Mouse (Mus musculus): ENCODE data around the gene Unc93b1. TPM values are rescaled to one million over a fixed set of nuclear protein-coding genes. Genes with fewer than 3 reads are reported as not detected.

Unc93b1 gene
- polyA plus RNA-seq, 1 experiment from 2014 or later: 40.0 TPM

DNA sequence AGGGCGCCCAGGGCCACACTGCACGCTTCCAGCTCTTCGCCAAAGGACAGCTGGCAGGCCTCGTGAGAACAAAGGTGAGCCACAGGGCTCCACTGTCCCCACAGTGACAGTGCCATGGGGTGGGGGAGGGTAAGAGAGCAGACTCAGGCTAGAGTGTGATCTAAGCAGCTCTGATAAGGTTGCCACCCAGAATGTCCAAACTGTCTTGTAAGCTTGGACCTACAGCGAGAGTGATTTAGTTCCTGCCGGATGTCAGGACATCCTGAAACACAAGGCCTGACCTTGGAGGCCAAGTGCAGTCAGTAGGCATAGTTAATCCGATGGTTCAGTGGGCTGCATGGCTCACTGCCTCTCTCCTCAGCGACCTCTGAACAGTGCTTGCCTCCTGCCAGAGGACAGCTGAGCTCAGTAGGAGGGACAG is 50.3 kb downstream of the Unc93b1 start:
- DNase-seq (ENCODE audit: low spot score) (peak; percentile 61), ATAC-seq (peak; percentile 69)
- no peak overlapping the region for H3K4me3 ChIP-seq (ENCODE audit: low read depth, low read length)
- peaks cover 10% of the 10 kb centered on the region; the same call in 1 of the 2 replicates for H3K4me1 ChIP-seq (ENCODE audit: insufficient read depth, low read depth, low read length)
- H3K27me3 ChIP-seq (replicated peaks; ENCODE audit: insufficient read depth, low read length): no peaks in the 10 kb centered on the region
- no peak overlapping the region for H3K9ac ChIP-seq (replicated peaks; ENCODE audit: low read depth)
- H3K4me2 ChIP-seq (replicated peaks; ENCODE audit: low read depth, low read length): no peak overlapping the region
- peak overlapping the region; percentile 11 for H3K27ac ChIP-seq (ENCODE audit: low read length)
- H3K36me3 ChIP-seq (ENCODE audit: insufficient read depth, low read length): no peaks in the 10 kb centered on the region
- TF ChIP-seq CTCF (IDR thresholded peaks at IDR 0.05): no peak
- 0 out of 2 replicates have a peak, but pooled peaks have one; percentile 26 for TF ChIP-seq EP300 (IDR thresholded peaks at IDR 0.05)
- WGBS: 28% methylated on average over 8 of the region's 8 CpGs
- H3K9me3 ChIP-seq (ENCODE audit: low read length): no peaks in the 10 kb centered on the region

DNA sequence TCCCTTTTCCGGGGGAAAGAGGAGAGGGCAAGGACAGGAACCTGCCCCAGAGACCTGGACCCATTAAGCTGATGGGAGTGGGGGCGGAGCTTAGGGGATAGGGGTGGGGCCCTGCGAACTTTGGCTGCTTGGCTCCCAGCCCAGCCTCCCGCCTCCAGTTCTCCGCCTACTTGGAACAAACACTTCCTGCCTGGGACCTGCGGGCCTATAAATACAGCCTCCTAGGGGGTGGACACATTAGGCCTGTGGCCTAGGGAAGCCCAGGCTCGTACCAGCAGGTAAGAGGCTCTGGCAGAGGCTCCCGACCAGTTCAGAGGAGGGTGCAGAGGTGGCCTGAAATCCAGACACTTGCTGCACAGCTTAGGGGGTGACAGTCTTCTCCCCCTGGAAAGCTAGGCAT is 51.3 kb downstream of the Unc93b1 start, which contains the start of gene Acy3:
TSS of gene Acy3 (plus strand) at position 237 of the 400 bp plus-strand sequence.
- Histone ChIP-seq H3K9me3 (ENCODE audit: low read length) (no peaks in the 10 kb centered on the region), H3K27ac (ENCODE audit: low read length) (peak within 1 kb of the TSS; percentile 55), H3K4me3 (ENCODE audit: low read depth, low read length) (no peak within 1 kb of the TSS), H3K4me1 (ENCODE audit: insufficient read depth, low read depth, low read length) (peaks cover 10% of the 10 kb centered on the region; the same call in 1 of the 2 replicates), H3K9ac (replicated peaks; ENCODE audit: low read depth) (no peak within 1 kb of the TSS), H3K36me3 (ENCODE audit: insufficient read depth, low read length) (no peaks in the 10 kb centered on the region), H3K4me2 (replicated peaks; ENCODE audit: low read depth, low read length) (peak within 1 kb of the TSS; percentile 23; the same call in 1 of the 2 replicates), H3K27me3 (replicated peaks; ENCODE audit: insufficient read depth, low read length) (no peaks in the 10 kb centered on the region)
- ATAC-seq (peak; percentile 87), DNase-seq (ENCODE audit: low spot score) (peak; percentile 91)
- no peak for TF ChIP-seq EP300 (IDR thresholded peaks at IDR 0.05)
- no peak for TF ChIP-seq CTCF (IDR thresholded peaks at IDR 0.05)
- WGBS: 5% methylated on average over 8 of the region's 8 CpGs

DNA sequence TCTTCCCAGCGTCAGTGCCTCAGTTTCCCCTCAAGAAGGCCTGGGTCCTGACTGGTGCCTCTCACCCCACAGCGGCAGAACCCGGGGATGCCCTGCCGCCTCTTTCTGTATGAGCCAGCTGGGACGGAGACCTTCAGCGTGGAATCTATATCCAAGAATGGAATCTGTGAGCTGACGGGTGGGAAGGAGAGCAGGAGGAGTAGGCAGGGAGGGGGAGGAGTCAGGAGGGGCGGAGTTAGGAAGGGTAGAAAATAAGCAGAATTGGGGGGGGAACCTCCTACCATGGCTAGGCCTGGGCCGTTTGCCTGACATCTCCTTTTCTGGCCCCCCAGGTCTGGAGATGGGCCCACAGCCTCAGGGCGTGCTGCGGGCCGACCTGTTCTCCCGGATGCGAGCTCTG is 53.1 kb downstream of the Unc93b1 start:
- Histone ChIP-seq H3K4me3 (ENCODE audit: low read depth, low read length) (no peak overlapping the region), H3K4me1 (ENCODE audit: insufficient read depth, low read depth, low read length) (peaks cover 10% of the 10 kb centered on the region; the same call in 1 of the 2 replicates), H3K4me2 (replicated peaks; ENCODE audit: low read depth, low read length) (no peak overlapping the region), H3K9ac (replicated peaks; ENCODE audit: low read depth) (no peak overlapping the region), H3K27me3 (replicated peaks; ENCODE audit: insufficient read depth, low read length) (no peaks in the 10 kb centered on the region), H3K36me3 (ENCODE audit: insufficient read depth, low read length) (no peaks in the 10 kb centered on the region), H3K27ac (ENCODE audit: low read length) (no peak overlapping the region), H3K9me3 (ENCODE audit: low read length) (no peaks in the 10 kb centered on the region)
- no peak for DNase-seq (ENCODE audit: low spot score)
- TF ChIP-seq EP300 (IDR thresholded peaks at IDR 0.05) (no peak), CTCF (IDR thresholded peaks at IDR 0.05) (no peak)
- ATAC-seq: no peak
- WGBS: 83% methylated on average over 14 of the region's 14 CpGs

DNA sequence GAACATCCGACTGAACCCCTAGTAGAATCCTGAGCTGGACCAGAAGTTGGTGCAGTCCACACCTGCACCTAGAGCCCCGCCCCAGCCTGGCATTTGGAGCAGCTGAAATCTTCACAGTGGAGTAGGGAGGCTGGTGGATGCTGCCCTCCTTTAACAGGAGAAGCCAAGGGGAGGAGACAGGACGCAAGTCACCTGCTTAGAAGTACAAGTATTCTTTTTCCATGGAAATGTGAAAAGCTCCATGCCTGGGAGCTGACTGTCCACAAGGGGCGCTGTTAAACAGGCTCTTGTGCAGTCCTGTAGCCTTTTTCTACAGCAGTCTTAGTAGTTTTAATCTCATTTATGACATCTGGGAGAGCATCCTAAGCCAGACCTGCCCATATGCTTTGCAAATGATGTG is 53.8 kb downstream of the Unc93b1 start:
- Histone ChIP-seq H3K4me2 (replicated peaks; ENCODE audit: low read depth, low read length) (no peak overlapping the region), H3K36me3 (ENCODE audit: insufficient read depth, low read length) (no peaks in the 10 kb centered on the region), H3K4me3 (ENCODE audit: low read depth, low read length) (no peak overlapping the region), H3K27ac (ENCODE audit: low read length) (no peak overlapping the region), H3K9ac (replicated peaks; ENCODE audit: low read depth) (no peak overlapping the region), H3K9me3 (ENCODE audit: low read length) (no peaks in the 10 kb centered on the region), H3K4me1 (ENCODE audit: insufficient read depth, low read depth, low read length) (peaks cover 10% of the 10 kb centered on the region; the same call in 1 of the 2 replicates), H3K27me3 (replicated peaks; ENCODE audit: insufficient read depth, low read length) (no peaks in the 10 kb centered on the region)
- 81% methylated on average over 4 of the region's 4 CpGs for WGBS
- ATAC-seq (no peak), DNase-seq (ENCODE audit: low spot score) (no peak)
- TF ChIP-seq CTCF (IDR thresholded peaks at IDR 0.05): peak; percentile 45
- no peak for TF ChIP-seq EP300 (IDR thresholded peaks at IDR 0.05)

DNA sequence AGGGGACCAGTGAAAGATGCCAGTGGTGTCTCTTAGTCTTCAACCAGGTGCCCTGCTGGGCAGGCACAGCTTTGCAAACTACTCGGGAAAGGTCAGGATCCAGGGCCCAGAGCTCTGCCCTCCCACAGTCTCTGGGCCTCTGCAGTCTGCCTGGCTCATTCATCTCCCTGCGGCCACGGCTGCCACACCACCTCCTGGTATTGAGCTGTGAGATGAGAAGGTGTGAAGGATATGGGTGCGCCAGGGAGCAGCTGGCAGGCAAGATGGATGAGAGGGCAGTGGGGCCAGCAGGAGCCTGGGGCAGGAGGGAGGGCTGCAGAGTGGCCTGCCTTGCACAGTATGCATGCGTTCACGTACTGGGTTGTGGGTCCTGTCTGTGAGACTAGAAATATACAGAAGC is 55.8 kb downstream of the Unc93b1 start:
- Histone ChIP-seq H3K4me1 (ENCODE audit: insufficient read depth, low read depth, low read length) (peaks cover 11% of the 10 kb centered on the region; the same call in 1 of the 2 replicates), H3K27ac (ENCODE audit: low read length) (no peak overlapping the region), H3K4me2 (replicated peaks; ENCODE audit: low read depth, low read length) (no peak overlapping the region), H3K9ac (replicated peaks; ENCODE audit: low read depth) (no peak overlapping the region), H3K4me3 (ENCODE audit: low read depth, low read length) (no peak overlapping the region), H3K27me3 (replicated peaks; ENCODE audit: insufficient read depth, low read length) (no peaks in the 10 kb centered on the region), H3K36me3 (ENCODE audit: insufficient read depth, low read length) (no peaks in the 10 kb centered on the region), H3K9me3 (ENCODE audit: low read length) (no peaks in the 10 kb centered on the region)
- TF ChIP-seq EP300 (IDR thresholded peaks at IDR 0.05) (no peak), CTCF (IDR thresholded peaks at IDR 0.05) (no peak)
- DNase-seq (ENCODE audit: low spot score) (no peak), ATAC-seq (no peak)
- 35% methylated on average over 6 of the region's 6 CpGs for WGBS

DNA sequence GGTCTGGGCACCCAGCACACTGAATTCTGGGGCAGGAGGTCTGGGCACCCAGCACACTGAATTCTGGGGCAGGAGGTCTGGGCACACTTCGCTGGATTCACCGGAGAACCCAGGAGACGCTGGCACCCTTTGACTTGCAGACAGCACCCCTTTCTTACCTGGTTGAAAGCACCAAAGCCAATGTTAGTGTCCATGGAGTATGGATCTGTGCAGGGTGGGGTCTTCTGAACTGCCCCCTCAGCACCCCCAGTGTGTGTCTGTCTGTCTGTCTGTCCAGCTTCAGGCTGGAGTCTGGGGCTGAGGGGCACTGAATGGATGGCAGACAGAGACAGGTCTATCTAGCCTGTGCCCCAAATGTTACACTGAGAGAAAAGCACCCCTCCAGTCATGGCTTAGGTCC is 56.6 kb downstream of the Unc93b1 start:
- no peaks in the 10 kb centered on the region for H3K27me3 ChIP-seq (replicated peaks; ENCODE audit: insufficient read depth, low read length)
- H3K27ac ChIP-seq (ENCODE audit: low read length): no peak overlapping the region
- WGBS: 98% methylated on average over 3 of the region's 3 CpGs
- TF ChIP-seq EP300 (IDR thresholded peaks at IDR 0.05): no peak
- TF ChIP-seq CTCF (IDR thresholded peaks at IDR 0.05): no peak
- H3K4me2 ChIP-seq (replicated peaks; ENCODE audit: low read depth, low read length): no peak overlapping the region
- no peak overlapping the region for H3K9ac ChIP-seq (replicated peaks; ENCODE audit: low read depth)
- ATAC-seq (no peak), DNase-seq (ENCODE audit: low spot score) (no peak)
- no peak overlapping the region for H3K4me3 ChIP-seq (ENCODE audit: low read depth, low read length)
- H3K4me1 ChIP-seq (ENCODE audit: insufficient read depth, low read depth, low read length): peaks cover 15% of the 10 kb centered on the region; the same call in 1 of the 2 replicates
- H3K9me3 ChIP-seq (ENCODE audit: low read length): no peaks in the 10 kb centered on the region
- no peaks in the 10 kb centered on the region for H3K36me3 ChIP-seq (ENCODE audit: insufficient read depth, low read length)
